Mouse (Mus musculus): ENCODE measurements around the gene Hacd4. TPM values are rescaled to one million over a fixed set of nuclear protein-coding genes. Genes with fewer than 3 reads are reported as not detected.

Gene Hacd4
- total RNA-seq, 1 experiment from 2014 or later: 4.8 TPM

DNA sequence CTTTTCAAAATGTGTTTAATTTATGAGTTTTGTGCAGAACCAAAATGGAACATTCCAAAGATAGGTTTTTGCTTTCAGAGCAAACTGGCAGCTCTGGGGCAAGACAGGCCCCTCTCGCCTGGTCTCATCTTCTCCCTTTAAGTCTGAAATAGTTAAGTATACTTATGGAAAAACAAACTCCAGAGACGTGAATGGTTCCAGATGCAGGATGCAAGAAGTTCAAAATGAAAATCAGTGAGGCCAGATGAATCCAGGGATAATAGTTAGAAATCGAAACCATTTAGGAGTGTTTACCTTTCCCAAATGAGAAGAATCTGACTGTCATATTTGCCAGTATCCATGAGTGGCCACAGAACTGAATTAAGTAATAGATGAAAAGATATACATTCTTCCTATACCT lies 1.6 kb downstream of the Hacd4 start:
- ATAC-seq (replicated peaks; ENCODE audit: low read depth, poor library complexity, severe bottlenecking): no peak

- ATAC-seq (replicated peaks; ENCODE audit: low read depth, poor library complexity, severe bottlenecking): no peak
Measured at GRCm38 (mm10) chr4:88436593-88437165, 2.0 kb downstream of the Hacd4 start.

GRCm38 (mm10) chr4:88432412-88433024 lies 6.2 kb downstream of the Hacd4 start:
- ATAC-seq (replicated peaks; ENCODE audit: low read depth, poor library complexity, severe bottlenecking): peak; percentile 78

DNA sequence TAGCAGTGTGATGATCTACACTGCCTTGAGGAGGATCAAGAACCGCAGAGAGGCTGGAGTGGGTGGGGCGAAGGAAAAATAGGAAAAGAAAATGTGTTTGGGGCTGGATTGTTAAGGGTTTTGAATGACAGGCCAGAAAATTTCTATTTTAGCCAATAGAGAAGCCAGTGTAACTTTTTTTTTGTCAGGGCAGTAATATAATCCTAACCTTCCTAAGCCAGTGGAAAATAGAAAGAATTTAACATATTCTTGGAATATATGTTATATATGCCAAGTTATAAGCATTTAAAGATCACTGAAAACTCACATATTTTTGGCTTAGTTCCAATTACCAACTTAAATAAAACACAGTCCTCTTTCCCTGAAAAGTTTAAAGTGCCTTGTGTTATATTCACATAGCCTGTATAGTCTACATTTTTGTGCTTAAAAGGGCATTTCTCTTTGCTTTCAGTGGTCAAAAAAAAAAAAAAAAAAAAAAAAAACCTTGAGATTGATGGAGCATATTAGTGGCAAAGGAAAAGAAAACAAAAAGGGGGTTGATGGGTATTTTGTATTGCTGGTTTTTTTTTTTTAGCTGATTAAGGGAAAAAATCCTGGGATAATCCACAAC lies 11.0 kb downstream of the Hacd4 start:
- no peak for ATAC-seq (replicated peaks; ENCODE audit: low read depth, poor library complexity, severe bottlenecking)

GRCm38 (mm10) chr4:88424563-88424962 lies 14.2 kb downstream of the Hacd4 start:
- ATAC-seq (replicated peaks; ENCODE audit: low read depth, poor library complexity, severe bottlenecking): no peak

DNA sequence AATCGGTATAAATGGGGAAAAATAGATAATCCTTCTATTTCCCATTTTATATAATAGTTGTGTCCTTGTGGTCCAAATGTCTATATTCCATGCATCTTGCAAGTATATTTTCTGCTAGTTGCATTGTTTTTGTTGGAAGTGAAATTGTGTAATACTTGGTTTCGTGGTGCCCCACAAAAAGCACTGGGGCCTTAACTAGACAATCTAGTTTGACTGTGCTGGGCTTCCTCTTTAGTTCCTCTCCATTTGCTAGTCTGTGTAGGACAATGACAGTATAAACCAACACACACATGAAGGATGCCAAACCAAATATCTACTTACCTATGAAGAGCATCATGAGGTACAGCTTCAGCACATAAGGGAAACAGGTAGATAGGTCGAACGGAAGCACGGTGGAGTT lies 19.4 kb downstream of the Hacd4 start:
- peak; percentile 70 for ATAC-seq (replicated peaks; ENCODE audit: low read depth, poor library complexity, severe bottlenecking)

DNA sequence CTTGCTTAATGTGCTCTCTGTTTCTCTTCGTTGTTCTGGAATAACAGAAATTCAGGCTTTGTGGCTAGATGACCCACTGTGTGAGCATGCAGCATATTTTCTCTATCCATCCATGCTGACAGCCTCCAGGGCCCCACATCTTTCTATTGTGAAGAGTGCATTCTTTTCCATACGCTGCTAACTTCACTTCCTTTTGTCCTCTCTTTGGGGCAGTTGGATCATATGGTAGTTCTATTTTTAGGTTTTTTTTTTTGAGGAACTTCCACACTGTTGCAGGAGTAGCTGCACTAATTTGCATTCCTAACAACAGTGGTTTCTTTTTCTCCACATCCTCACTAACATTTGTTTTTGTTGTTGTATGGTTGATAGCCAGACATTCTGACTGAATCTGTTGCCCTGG lies 23.7 kb downstream of the Hacd4 start:
- ATAC-seq (replicated peaks; ENCODE audit: low read depth, poor library complexity, severe bottlenecking): peak; percentile 76

DNA sequence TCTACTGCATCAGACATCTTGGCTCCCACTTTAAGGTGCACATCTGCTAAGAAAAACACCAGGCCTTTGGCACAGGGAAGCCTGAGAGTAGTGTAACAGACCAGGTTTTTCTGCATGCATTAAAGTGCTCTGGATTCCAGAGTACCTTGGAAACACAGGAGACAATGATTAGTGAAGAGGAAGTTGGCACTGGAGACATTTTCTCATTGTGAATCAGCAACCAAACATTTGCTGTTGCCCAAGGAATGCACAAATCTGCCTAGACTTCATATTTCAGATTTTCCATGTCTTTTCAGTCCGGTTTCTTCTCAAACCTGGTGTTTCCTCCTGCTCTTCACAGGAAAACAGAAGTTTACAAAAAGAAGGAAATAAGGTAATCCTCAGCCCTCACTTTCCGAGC lies 26.4 kb downstream of the Hacd4 start:
- no peak for ATAC-seq (replicated peaks; ENCODE audit: low read depth, poor library complexity, severe bottlenecking)

DNA sequence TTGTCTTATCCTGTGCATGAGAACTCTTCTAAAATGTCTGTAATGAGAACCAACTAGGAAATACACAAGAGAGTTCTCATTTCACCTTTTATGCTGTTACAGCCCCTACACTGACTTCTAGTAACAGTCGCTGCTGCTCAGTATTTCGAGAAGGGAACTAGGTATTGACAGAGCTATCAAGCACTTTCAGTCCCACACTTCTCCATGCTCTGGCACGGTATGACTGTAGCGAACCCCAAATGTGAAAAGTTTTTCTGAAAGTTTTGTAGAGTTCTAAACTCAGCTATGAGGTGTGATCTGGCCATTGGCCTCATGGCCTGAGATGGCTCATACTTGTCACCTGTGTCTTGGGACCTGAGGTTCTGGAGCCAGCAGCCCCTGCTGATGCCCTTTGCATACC lies 29.4 kb downstream of the Hacd4 start:
- no peak for ATAC-seq (replicated peaks; ENCODE audit: low read depth, poor library complexity, severe bottlenecking)

GRCm38 (mm10) chr4:88406887-88407696 lies 31.6 kb downstream of the Hacd4 start:
- ATAC-seq (replicated peaks; ENCODE audit: low read depth, poor library complexity, severe bottlenecking): peak; percentile 96

GRCm38 (mm10) chr4:88402884-88403283 lies 35.8 kb downstream of the Hacd4 start:
- no peak for ATAC-seq (replicated peaks; ENCODE audit: low read depth, poor library complexity, severe bottlenecking)

- no peak for ATAC-seq (replicated peaks; ENCODE audit: low read depth, poor library complexity, severe bottlenecking)
Measured at GRCm38 (mm10) chr4:88400992-88401313, 37.8 kb downstream of the Hacd4 start.

- no peak for ATAC-seq (replicated peaks; ENCODE audit: low read depth, poor library complexity, severe bottlenecking)
Measured at GRCm38 (mm10) chr4:88400302-88400991, 38.3 kb downstream of the Hacd4 start.

GRCm38 (mm10) chr4:88396995-88397521 lies 41.7 kb downstream of the Hacd4 start:
- ATAC-seq (replicated peaks; ENCODE audit: low read depth, poor library complexity, severe bottlenecking): no peak

DNA sequence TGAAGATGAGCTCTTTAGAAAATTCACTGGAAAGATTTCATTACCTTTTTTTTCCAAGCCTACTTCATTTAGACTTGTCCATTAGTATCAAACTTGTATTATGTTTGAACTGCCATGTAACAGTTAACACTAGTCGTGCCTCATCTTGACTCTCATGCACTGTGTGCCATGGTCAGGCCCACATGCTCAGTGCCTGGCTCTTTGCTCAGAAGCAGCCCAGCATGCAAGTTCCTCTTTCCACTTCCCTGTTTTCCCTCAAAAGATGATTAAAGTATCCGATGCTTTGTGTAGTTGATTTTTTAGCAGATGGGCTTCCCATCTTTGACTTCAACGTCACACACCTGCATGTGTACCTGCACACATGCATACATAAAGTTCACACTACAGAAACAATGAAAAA lies 43.0 kb downstream of the Hacd4 start:
- peak; percentile 93 for ATAC-seq (replicated peaks; ENCODE audit: low read depth, poor library complexity, severe bottlenecking)

- ATAC-seq (replicated peaks; ENCODE audit: low read depth, poor library complexity, severe bottlenecking): peak; percentile 50
Measured at GRCm38 (mm10) chr4:88390596-88390995, 48.1 kb downstream of the Hacd4 start.

- ATAC-seq (replicated peaks; ENCODE audit: low read depth, poor library complexity, severe bottlenecking): peak; percentile 29; the same call in 1 of the 2 replicates
Measured at GRCm38 (mm10) chr4:88390036-88390435, 48.7 kb downstream of the Hacd4 start.

DNA sequence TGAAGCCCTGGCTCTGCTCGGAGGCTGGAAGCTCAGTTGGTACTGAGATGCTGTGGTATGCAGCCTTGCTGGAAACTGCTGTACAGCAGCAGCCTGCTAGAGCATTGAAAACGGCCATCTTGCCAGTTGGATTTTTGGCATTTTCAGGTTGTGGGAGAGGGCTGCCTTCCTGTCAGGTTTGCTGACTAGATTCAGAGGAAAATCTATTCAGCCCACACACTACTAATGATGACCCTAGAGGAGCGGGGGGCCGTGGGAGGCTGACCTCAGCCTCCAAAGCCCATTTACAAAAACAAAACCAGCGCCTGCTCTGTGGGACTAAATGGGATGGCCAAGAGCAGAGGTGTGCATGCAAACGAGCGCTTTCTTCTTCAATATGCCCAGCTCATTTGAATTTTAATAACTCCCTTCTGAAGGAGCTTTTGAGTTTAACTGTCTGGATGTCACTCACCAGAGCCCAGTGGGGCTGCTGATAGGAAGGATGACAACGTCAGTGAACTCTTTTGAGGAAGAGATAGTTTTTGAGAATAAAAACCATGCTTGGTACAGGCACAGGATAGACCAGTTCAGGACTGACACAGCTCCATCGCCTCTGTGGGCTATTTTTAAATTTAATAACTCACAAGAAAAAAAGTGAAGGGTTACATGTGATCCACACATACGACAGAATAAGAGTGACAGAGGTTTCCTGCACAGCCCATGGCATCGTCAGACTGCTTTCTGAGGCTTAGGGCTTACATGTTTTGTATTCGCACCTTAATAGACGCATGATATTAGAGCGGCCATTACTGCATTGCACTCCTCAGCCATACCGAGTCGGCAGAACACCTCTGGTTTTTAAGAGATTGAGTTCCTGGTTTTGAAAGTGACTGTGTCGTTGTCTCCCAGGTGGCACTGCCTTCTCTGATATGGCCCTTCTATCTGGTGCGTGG lies 66.2 kb downstream of the Hacd4 start:
- ATAC-seq (replicated peaks; ENCODE audit: low read depth, poor library complexity, severe bottlenecking): no peak

DNA sequence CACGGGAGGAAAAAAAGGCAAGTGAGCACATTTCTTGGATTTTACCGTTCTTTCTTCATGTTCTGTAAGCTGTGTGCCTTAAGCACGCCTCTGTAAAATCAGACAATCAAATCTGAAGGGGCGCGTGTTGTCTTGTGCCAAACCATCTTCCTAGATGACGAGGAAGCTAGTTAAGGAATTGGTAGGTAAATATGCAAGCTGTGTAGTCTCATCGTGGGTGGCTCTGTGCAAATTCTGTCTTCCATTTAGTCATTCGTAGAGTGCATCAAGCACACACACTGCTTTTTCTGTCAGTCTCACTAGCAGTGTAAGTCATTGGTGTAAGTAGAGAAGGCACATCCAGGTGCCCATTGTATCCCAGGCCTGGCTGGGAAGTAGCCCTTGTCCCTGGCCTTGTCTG lies 67.9 kb downstream of the Hacd4 start:
- no peak for ATAC-seq (replicated peaks; ENCODE audit: low read depth, poor library complexity, severe bottlenecking)

Data from common myeloid progenitor, adult 5-6 weeks (primary cell).